Mouse (Mus musculus): ENCODE measurements around the gene Dock3. TPM values are rescaled to one million over a fixed set of nuclear protein-coding genes. Genes with fewer than 3 reads are reported as not detected.

Dock3 gene
- 4.8 and 5.1 TPM in 2 replicates for polyA plus RNA-seq (2016; fragmentation: Nextera tagmentation; extraction: Ambion mirVana)

- H3K36me3 ChIP-seq: no peaks in the 10 kb centered on the region
- no peaks in the 10 kb centered on the region for H3K9me3 ChIP-seq
- H3K27me3 ChIP-seq (ENCODE audit: insufficient read depth, poor library complexity, severe bottlenecking): peaks cover 86% of the 10 kb centered on the region
- H3K4me3 ChIP-seq: peak within 1 kb of the TSS; percentile 79
- H3K27ac ChIP-seq: peak within 1 kb of the TSS; percentile 87
- peak; percentile 76 for DNase-seq (ENCODE audit: low spot score)
- H3K4me1 ChIP-seq (replicated peaks): peaks cover 17% of the 10 kb centered on the region; the same call in 1 of the 2 replicates
- under 1% methylated on average over 75 of the region's 87 CpGs for WGBS
Observed at GRCm38 (mm10) chr9:107231539-107232139, at the start of gene Dock3. Gene Dock3 (minus strand): TSS chr9:107231909.

- H3K36me3 ChIP-seq: no peaks in the 10 kb centered on the region
- WGBS: 45% methylated on average over 13 of the region's 13 CpGs
- H3K4me1 ChIP-seq (replicated peaks): peaks cover 47% of the 10 kb centered on the region
- H3K27ac ChIP-seq: peak overlapping the region; percentile 76
- no peaks in the 10 kb centered on the region for H3K27me3 ChIP-seq (ENCODE audit: insufficient read depth, poor library complexity, severe bottlenecking)
- H3K4me3 ChIP-seq: peak overlapping the region; percentile 22
- no peak for DNase-seq (ENCODE audit: low spot score)
- no peaks in the 10 kb centered on the region for H3K9me3 ChIP-seq
Observed at GRCm38 (mm10) chr9:107280322-107281027, 48.8 kb upstream of the Dock3 start.

- DNase-seq (ENCODE audit: low spot score): peak; percentile 61
- no peaks in the 10 kb centered on the region for H3K9me3 ChIP-seq
- H3K27ac ChIP-seq: peak overlapping the region; percentile 76
- H3K4me1 ChIP-seq (replicated peaks): peaks cover 40% of the 10 kb centered on the region
- H3K27me3 ChIP-seq (ENCODE audit: insufficient read depth, poor library complexity, severe bottlenecking): no peaks in the 10 kb centered on the region
- 21% methylated on average over 16 of the region's 16 CpGs for WGBS
- H3K4me3 ChIP-seq: peak overlapping the region; percentile 22
- no peaks in the 10 kb centered on the region for H3K36me3 ChIP-seq
Observed at GRCm38 (mm10) chr9:107279378-107280321, 47.9 kb upstream of the Dock3 start.

GRCm38 (mm10) chr9:107278527-107279377, 47.0 kb upstream of the Dock3 start:
- 58% methylated on average over 8 of the region's 8 CpGs for WGBS
- Histone ChIP-seq H3K9me3 (no peaks in the 10 kb centered on the region), H3K4me1 (replicated peaks) (peaks cover 40% of the 10 kb centered on the region), H3K36me3 (no peaks in the 10 kb centered on the region), H3K4me3 (no peak overlapping the region), H3K27me3 (ENCODE audit: insufficient read depth, poor library complexity, severe bottlenecking) (no peaks in the 10 kb centered on the region), H3K27ac (0 out of 2 replicates have a peak overlapping the region, but pooled peaks have one; percentile 1)
- DNase-seq (ENCODE audit: low spot score): no peak

GRCm38 (mm10) chr9:107278126-107278525, 46.4 kb upstream of the Dock3 start:
- Histone ChIP-seq H3K27ac (0 out of 2 replicates have a peak overlapping the region, but pooled peaks have one; percentile 1), H3K9me3 (no peaks in the 10 kb centered on the region), H3K27me3 (ENCODE audit: insufficient read depth, poor library complexity, severe bottlenecking) (no peaks in the 10 kb centered on the region), H3K4me3 (no peak overlapping the region), H3K36me3 (no peaks in the 10 kb centered on the region), H3K4me1 (replicated peaks) (peaks cover 40% of the 10 kb centered on the region)
- 39% methylated on average over 4 of the region's 4 CpGs for WGBS
- DNase-seq (ENCODE audit: low spot score): no peak

- Histone ChIP-seq H3K27me3 (ENCODE audit: insufficient read depth, poor library complexity, severe bottlenecking) (no peaks in the 10 kb centered on the region), H3K4me1 (replicated peaks) (peaks cover 40% of the 10 kb centered on the region), H3K9me3 (no peaks in the 10 kb centered on the region), H3K27ac (no peak overlapping the region), H3K36me3 (no peaks in the 10 kb centered on the region), H3K4me3 (no peak overlapping the region)
- WGBS: 83% methylated on average over 7 of the region's 7 CpGs
- no peak for DNase-seq (ENCODE audit: low spot score)
Observed at GRCm38 (mm10) chr9:107277603-107278002, 45.9 kb upstream of the Dock3 start.

GRCm38 (mm10) chr9:107275710-107276109, 44.0 kb upstream of the Dock3 start:
- H3K4me1 ChIP-seq (replicated peaks): peaks cover 32% of the 10 kb centered on the region
- H3K27me3 ChIP-seq (ENCODE audit: insufficient read depth, poor library complexity, severe bottlenecking): no peaks in the 10 kb centered on the region
- H3K9me3 ChIP-seq: no peaks in the 10 kb centered on the region
- no peak overlapping the region for H3K27ac ChIP-seq
- WGBS: 88% methylated on average over 5 of the region's 5 CpGs
- H3K4me3 ChIP-seq: no peak overlapping the region
- H3K36me3 ChIP-seq: no peaks in the 10 kb centered on the region
- no peak for DNase-seq (ENCODE audit: low spot score)

- H3K4me1 ChIP-seq (replicated peaks): peaks cover 23% of the 10 kb centered on the region
- H3K4me3 ChIP-seq: no peak overlapping the region
- no peaks in the 10 kb centered on the region for H3K36me3 ChIP-seq
- no peak for DNase-seq (ENCODE audit: low spot score)
- 86% methylated on average over 6 of the region's 6 CpGs for WGBS
- H3K9me3 ChIP-seq: no peaks in the 10 kb centered on the region
- no peak overlapping the region for H3K27ac ChIP-seq
- H3K27me3 ChIP-seq (ENCODE audit: insufficient read depth, poor library complexity, severe bottlenecking): no peaks in the 10 kb centered on the region
Observed at GRCm38 (mm10) chr9:107274751-107275150, 43.0 kb upstream of the Dock3 start.

GRCm38 (mm10) chr9:107273184-107273583, 41.5 kb upstream of the Dock3 start:
- 72% methylated on average over 10 of the region's 10 CpGs for WGBS
- H3K36me3 ChIP-seq: no peaks in the 10 kb centered on the region
- no peak overlapping the region for H3K4me3 ChIP-seq
- no peak for DNase-seq (ENCODE audit: low spot score)
- no peak overlapping the region for H3K27ac ChIP-seq
- peaks cover 7% of the 10 kb centered on the region for H3K4me1 ChIP-seq (replicated peaks)
- no peaks in the 10 kb centered on the region for H3K27me3 ChIP-seq (ENCODE audit: insufficient read depth, poor library complexity, severe bottlenecking)
- H3K9me3 ChIP-seq: no peaks in the 10 kb centered on the region

- no peaks in the 10 kb centered on the region for H3K9me3 ChIP-seq
- no peaks in the 10 kb centered on the region for H3K4me1 ChIP-seq (replicated peaks)
- no peak overlapping the region for H3K4me3 ChIP-seq
- DNase-seq (ENCODE audit: low spot score): no peak
- H3K36me3 ChIP-seq: no peaks in the 10 kb centered on the region
- 79% methylated on average over 4 of the region's 4 CpGs for WGBS
- no peak overlapping the region for H3K27ac ChIP-seq
- no peaks in the 10 kb centered on the region for H3K27me3 ChIP-seq (ENCODE audit: insufficient read depth, poor library complexity, severe bottlenecking)
Observed at GRCm38 (mm10) chr9:107272284-107272683, 40.6 kb upstream of the Dock3 start.

GRCm38 (mm10) chr9:107271177-107271938, 39.6 kb upstream of the Dock3 start:
- Histone ChIP-seq H3K4me1 (replicated peaks) (no peaks in the 10 kb centered on the region), H3K9me3 (no peaks in the 10 kb centered on the region), H3K36me3 (no peaks in the 10 kb centered on the region), H3K4me3 (no peak overlapping the region), H3K27ac (no peak overlapping the region), H3K27me3 (ENCODE audit: insufficient read depth, poor library complexity, severe bottlenecking) (no peaks in the 10 kb centered on the region)
- no peak for DNase-seq (ENCODE audit: low spot score)
- WGBS: 79% methylated on average over 7 of the region's 7 CpGs
